Mouse (Mus musculus) gonadal fat pad, adult 2 months (tissue): ENCODE results near the gene Gdf11. TPM values are rescaled to one million over a fixed set of nuclear protein-coding genes. Genes with fewer than 3 reads are reported as not detected.

Source experiments
- polyA plus RNA-seq: library from polyadenylated mRNA; depleted of rRNA; stranded (reverse); fragments of >200 nt; gene quantifications from 2 replicates; pipeline ENCODE4 v1.2.3, GENCODE M21; 2012; rRNA removed

Gene Gdf11
- polyA plus RNA-seq, 1 experiment, result 1.4 TPM

Other genes with a start within 250 kb of the Gdf11 start
- 1.6 and 4.0 TPM in 2 replicates for gene Ikzf4, start 245.7 kb downstream of the Gdf11 start, polyA plus RNA-seq
- gene Suox, start 217.6 kb downstream of the Gdf11 start, polyA plus RNA-seq, result 154 and 180 TPM in 2 replicates
- gene Rab5b, start 195.5 kb downstream of the Gdf11 start, polyA plus RNA-seq, result 101 and 107 TPM in 2 replicates
- gene Pmel, start 187.5 kb downstream of the Gdf11 start, polyA plus RNA-seq, result 48.9 and 54.5 TPM in 2 replicates
- gene Cdk2, start 186.7 kb downstream of the Gdf11 start, polyA plus RNA-seq, result 19.5 and 23.5 TPM in 2 replicates
- 16.3 and 16.6 TPM in 2 replicates for gene Dgka, start 146.9 kb downstream of the Gdf11 start, polyA plus RNA-seq
- 24.9 and 25.1 TPM in 2 replicates for gene Pym1, start 143.8 kb downstream of the Gdf11 start, polyA plus RNA-seq
- 15.4 and 21.7 TPM in 2 replicates for gene Mmp19, start 100.8 kb downstream of the Gdf11 start, polyA plus RNA-seq
- gene Dnajc14, start 87.7 kb downstream of the Gdf11 start, polyA plus RNA-seq, result 18.3 and 21.4 TPM in 2 replicates
- gene Tmem198b, start 87.3 kb downstream of the Gdf11 start, polyA plus RNA-seq, result 18.0 and 22.4 TPM in 2 replicates
- 8.2 and 8.5 TPM in 2 replicates for gene Sarnp, start 74.4 kb downstream of the Gdf11 start, polyA plus RNA-seq
- 129 and 147 TPM in 2 replicates for gene Ormdl2, start 70.1 kb downstream of the Gdf11 start, polyA plus RNA-seq
- gene Cd63, start 9.3 kb upstream of the Gdf11 start, polyA plus RNA-seq, result 221 and 278 TPM in 2 replicates
- gene Rdh5, start 31.2 kb upstream of the Gdf11 start, polyA plus RNA-seq, result 23.7 and 24.5 TPM in 2 replicates
- gene Bloc1s1, start 32.3 kb upstream of the Gdf11 start, polyA plus RNA-seq, result 227 and 296 TPM in 2 replicates
- 85.0 and 170 TPM in 2 replicates for gene Itga7, start 42.1 kb upstream of the Gdf11 start, polyA plus RNA-seq
- 3.9 and 6.2 TPM in 2 replicates for gene Mettl7b, start 69.3 kb upstream of the Gdf11 start, polyA plus RNA-seq
- gene Olfr9, start 97.7 kb upstream of the Gdf11 start, polyA plus RNA-seq, result not detected in 2 replicates
- gene Olfr763, start 119.1 kb upstream of the Gdf11 start, polyA plus RNA-seq, result not detected in 2 replicates
- not detected in 2 replicates for gene Olfr764-ps1, start 148.2 kb upstream of the Gdf11 start, polyA plus RNA-seq
- not detected in 2 replicates for gene Olfr765, start 158.3 kb upstream of the Gdf11 start, polyA plus RNA-seq
- not detected in 2 replicates for gene Olfr766-ps1, start 177.3 kb upstream of the Gdf11 start, polyA plus RNA-seq
- not detected in 2 replicates for gene Olfr767, start 191.2 kb upstream of the Gdf11 start, polyA plus RNA-seq
- gene Olfr768, start 207.7 kb upstream of the Gdf11 start, polyA plus RNA-seq, result not detected in 2 replicates
- gene Olfr769, start 226.1 kb upstream of the Gdf11 start, polyA plus RNA-seq, result not detected in 2 replicates
- gene Olfr770, start 247.3 kb upstream of the Gdf11 start, polyA plus RNA-seq, result not detected in 2 replicates